Mouse (Mus musculus) skeletal muscle tissue, adult 2 months (tissue): ENCODE results near the gene Cldn5.

Experiments used
- DNase-seq: peaks from one replicate; pipeline ENCODE4 v3.0.0-alpha.2; 2012; ENCODE audit warnings: low read depth, low spot score

Gene Cldn5

DNA sequence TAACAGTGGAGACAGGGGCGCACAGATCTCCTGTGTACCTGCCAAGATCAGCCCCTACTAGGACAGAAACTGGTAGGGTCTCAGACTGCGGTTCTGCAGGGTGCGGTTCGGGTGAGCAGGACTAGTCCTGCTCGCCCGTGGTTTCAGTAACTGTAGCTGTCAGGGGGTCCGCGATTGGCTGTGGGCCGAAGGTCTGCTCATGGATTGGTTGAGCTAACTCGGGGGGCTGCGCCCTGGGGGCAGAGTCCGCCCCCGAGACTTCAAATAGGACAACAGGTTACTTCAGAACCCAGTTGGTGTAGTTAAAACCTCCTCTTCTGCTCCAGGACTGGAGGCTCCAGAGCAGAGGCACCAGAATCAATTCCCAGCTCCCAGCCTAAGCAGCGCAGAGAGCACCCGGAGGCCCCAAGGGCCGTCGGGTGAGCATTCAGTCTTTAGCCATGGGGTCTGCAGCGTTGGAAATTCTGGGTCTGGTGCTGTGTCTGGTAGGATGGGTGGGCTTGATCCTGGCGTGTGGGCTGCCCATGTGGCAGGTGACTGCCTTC lies at the start of gene Cldn5:
TSS of gene Cldn5 (plus strand) at position 292 of the 545 bp plus-strand sequence.
- peak; percentile 39 for DNase-seq

DNA sequence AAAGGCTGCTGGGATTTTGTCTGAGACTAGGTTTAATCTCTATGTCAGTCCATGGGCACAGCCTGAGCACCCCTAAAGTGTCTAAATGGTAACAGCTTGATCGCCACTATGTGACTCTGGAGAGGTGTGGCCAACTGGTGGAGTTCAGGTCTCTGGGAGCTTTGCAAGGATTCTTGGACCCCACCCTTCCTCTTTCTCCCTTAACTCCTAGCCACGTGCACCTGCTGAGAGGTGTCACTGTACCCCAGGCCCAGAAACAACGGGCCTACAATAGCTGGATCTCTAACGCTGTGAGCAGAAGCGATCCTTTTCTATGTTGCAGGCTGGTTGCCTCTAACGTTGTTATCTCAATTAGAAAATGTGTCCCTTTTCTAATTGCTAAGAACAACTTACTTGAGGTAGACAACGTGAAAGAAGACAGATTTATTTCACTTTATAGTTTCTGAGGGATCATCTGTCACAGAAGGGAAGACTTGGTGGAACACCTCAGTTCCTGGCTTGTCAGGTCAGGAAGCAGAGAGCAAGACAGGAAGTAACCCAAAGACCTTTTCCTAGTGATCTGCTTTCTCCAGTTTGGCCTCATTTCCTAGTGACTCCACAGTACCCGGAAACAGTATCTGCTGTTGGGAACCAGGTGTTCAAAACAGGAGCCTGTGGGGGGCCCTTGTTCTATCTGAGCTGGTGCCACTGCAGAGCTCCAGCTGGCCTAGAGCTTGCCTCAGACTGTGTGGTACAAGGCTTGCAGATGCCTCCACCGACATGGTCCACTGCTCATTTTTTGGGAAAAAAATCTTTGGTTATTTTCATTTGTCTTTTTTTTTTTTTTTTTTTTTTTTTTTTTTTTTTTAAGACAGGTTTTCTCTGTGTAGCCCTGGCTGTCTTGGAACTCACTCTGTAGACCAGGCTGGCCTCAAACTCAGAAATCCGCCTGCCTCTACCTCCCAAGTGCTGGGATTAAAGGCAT lies 48.8 kb upstream of the Cldn5 start:
- no peak for DNase-seq

DNA sequence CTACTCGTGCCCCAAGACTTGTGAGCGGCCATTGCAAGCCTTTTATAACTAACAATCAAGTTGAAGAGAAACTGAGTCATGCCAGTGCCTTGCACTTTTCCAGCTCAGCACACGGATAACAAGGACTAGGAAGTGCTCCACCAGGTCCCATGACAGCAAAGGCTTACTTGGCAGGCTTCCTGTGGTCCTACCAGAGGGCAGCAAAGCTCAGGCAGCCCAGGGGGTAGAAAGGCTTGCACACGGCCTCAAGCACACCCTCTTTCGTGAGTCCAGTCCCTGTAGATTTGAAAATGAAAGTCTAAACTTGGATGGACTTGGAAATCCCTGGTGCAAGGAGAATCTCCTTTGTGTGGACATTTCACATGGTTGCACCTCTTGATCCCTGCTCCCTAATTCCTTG lies 47.5 kb upstream of the Cldn5 start:
- DNase-seq: no peak

DNA sequence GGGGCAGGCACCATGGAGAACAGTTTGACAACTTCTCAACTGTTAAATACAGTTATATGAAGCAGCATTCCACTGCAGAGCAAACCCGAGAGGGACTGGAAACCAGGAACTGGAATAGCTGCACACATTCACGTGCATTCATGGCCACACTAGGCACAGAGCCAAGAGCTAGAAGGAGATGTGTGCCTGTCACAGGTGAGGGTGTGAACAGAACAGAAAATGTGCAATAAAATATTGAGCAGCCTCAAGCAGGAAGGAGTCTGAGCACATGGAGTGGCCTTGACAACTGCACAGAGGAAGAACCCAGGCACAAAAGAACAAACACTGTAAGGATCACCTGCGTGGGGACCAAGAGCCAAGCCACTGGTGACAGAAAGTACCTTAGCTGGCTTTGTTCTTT lies 46.0 kb upstream of the Cldn5 start:
- DNase-seq: no peak

DNA sequence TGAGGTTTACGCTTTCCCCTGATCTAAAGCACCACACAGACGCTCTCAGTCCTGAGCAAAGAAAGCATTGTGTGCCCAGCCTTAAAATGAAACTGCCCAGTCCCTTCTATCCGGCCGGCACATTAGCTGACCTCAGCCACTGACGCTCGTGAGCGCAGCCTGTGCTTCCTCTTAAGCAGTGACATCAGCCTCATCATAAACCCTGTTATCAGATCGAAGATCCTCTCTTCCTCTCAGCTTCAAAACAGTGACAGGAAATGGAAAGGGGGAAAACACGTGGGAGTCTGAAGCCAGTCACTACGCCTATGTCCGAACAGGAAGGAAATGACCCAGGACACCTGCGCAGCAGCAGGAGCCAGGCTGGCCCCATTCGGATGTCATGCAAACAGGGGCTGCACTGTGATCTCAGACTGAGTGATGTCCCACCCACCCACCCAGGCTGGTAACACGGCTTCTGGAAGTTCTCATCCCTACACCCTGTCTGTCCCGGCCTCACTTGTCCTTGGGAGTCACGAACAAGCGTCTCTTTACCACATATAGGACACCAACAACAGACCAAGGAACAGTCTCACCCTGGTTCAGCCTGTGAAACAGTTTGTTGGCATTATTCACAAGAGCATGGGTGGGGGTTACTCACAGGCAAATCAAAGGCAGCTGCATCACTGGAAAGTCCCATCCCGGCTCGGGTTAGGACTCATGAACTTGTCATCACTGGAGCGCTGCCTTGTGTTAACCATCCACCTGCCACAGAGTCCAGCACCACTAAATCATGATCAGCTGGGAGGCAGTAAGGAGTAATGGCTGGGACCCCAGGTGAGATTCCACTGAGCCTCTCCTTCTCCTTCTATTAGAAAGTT lies 43.3 kb upstream of the Cldn5 start:
- DNase-seq: peak; percentile 26

DNA sequence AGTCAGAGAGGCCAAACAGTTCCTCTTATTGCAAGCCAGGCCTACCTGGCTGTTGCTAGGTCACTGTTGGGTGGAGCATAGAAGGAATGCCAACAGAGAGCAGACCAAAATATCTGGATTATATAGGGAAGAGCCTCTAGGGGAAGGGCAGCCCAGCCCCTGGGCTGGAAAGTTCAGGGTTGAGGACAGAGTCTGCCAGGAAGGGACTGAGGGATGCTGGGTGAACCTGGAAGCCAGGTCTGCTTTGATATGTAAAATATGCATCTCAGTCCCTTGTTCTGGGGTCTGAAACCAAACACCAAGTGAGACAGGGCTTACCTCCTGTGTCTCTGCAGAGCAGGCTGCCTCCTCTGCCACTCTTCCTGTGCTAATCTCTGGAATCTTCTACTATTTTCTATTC lies 38.3 kb upstream of the Cldn5 start:
- no peak for DNase-seq

DNA sequence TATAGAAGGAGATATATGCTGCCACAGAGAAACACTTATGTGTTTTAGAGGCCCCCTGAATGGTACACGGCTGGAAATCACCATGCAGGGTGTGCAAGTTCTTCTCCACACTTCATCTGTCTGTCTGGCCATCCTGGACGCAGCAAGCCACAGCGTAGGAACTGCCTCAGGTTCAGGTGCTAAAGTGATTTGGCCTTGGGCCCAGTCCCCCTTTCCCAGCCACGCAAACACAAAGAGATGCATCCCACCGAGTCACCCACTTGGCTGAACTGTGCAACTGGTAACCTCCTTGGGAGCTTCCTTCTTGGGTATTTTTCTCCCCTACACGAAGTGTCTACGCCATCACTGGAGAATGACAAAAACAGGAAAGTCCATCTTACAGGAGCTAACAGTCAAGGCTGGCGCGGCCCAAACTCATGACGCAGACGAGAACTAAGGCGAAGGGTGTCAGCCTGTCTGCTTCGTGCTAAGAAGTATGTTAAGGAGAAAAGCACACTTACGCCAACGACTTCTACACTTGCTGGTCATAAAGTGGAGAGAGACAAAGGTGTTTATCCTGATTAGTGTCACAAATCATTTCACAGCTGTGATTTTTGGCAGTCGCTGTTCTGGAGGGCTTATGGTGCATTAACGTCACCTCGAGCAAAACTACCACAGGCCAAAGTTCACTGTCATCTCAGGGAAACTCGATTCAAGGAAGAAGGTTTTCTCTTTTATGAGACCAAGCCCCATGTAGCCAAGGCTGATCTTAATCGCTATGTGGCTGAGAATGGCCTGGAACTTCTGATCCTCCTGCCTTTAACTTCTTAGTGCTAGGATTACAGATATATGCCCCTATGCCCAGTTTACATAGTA lies 30.2 kb upstream of the Cldn5 start:
- peak; percentile 34 for DNase-seq

DNA sequence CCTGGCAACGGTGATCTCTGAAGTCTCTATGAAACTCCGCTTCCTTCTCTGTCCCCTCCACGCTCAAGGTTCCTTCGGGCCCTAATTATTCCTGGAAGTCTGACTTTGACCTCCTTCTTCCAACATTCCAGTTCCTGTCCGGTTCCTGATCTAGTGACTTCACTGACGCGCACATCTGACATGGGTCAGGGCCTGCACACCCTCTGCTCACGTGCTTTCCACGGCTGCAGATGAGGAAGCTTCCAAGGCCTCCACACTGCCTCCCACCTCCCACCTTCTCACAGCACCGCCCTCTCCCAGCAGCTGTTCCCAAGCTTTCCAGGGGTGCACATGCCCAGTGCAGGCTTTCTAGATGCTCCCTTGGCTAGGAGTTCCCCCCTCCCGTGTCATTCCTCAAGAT lies 25.5 kb upstream of the Cldn5 start:
- DNase-seq: no peak

DNA sequence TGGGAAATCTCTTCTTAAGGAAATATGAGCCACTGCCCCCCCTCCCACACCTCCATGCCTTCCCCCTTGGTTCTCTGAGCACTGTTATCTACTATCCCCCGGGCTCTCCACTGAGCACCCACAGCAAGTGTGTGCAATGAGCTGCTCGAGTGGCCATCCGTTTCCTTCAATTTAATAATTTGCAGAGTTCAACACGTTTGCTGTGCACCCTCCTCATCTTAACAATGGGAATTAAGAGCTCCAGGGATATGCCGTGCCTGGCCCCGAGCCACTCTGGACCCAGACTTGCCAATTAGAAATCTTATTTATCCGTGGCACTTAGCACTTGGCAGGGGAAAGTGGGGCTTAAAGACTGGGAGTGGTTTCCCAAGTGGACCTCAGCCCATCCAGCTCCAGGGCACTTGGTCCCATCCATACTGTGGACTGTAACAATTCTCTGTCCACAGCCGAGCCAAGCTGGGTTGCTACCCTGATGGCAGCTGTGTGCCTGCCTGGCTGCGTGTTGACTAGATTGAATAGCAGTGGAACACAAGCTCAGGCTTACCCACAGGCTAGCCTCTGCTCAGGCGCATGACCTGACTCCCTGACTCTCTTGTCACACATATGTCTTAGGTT lies 24.7 kb upstream of the Cldn5 start:
- no peak for DNase-seq

DNA sequence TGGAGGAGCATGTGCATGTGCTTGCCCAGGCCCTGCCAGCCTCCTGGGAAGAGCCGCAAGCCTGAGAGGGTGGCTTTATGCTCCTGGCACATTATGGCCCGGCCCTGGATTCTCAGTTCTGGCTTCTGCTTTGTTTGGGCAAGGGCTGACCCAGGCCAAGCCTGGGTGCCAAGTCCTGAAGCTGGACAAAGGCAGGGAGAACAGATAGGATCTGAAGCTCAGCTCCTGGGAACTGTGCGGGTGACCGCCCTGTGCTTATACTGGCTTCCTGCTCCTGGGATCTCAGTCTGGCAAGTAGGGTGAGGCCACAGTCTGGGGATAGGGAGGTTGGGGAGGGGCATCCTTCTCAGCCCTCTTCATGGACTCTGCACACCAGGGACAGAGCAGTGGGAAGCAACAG lies 14.9 kb upstream of the Cldn5 start:
- no peak for DNase-seq

DNA sequence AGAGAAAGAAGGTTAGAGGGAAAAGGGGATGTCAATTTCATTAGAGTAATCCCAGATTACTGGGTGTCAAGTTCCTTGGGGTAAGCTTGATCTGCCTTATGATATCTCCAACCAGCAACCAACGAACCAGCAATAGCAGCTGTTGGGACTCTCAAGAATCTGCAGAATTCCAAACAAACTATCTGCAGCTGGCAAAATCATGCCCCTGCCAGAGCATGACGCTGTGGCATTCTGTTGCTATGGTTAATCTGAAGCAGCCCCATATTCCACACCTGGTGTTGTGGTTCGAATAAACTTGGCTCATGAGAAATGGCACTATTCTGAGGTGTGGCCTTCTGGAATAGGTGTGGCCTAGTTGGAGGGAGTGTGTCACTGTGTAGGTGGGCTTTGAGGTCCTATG lies 13.7 kb upstream of the Cldn5 start:
- no peak for DNase-seq

DNA sequence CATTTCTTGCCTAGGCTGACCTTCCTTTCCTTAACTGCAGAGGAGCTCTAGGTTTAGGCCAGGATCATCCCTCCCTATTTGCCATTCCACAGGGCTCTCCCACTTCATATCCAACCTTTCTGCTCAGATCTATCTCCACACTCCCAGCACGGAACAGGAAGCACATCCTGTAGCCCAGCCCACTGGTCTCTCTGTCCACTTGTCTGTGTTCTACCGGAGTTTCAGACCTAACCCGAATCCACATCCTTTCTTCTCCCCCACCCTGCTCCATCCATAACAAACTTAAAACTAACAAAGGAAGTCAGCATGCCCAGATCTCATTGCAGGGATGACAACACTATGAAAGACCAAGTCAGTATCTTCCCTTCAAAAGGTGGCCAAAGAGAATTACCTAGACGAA lies 10.3 kb upstream of the Cldn5 start:
- no peak for DNase-seq

DNA sequence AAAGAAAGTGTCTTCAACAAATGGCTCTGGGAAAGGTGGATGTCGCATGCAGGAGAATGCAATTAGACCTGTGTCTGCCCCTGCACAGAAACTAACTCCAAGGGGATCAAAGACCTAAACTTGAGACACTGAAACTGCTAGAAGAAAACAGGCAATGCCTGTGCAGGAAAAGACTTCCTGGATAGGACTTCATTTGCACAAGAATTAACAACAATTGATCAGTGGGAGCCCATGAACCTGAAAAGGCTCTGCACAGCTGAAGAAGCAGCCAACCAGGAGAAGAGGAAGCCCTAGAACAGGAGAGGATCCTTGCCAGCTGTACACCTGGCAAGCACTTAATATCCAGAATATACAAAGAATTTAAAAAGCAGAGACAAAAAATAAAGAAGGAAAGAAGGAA lies 7.1 kb upstream of the Cldn5 start:
- DNase-seq: no peak

DNA sequence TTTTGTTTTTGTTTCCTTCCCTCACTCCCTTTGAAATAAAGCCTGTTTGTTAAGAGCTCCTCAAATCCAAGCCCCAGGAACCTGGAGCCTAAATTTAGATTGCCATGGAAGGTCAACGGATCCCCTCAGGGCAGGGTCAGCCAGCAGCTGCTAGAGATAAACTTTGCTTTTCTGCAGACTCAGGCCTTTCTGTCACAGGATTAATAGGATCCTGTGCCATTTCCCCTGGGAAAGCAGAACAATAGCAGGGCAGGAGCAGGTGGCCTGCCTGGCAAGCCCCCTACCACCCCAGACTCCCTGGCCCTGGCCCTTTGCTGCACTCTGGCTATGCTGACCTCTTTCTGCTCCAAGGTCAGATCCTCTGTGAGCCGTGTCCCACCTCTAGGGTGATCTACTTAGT lies 2.7 kb upstream of the Cldn5 start:
- no peak for DNase-seq

DNA sequence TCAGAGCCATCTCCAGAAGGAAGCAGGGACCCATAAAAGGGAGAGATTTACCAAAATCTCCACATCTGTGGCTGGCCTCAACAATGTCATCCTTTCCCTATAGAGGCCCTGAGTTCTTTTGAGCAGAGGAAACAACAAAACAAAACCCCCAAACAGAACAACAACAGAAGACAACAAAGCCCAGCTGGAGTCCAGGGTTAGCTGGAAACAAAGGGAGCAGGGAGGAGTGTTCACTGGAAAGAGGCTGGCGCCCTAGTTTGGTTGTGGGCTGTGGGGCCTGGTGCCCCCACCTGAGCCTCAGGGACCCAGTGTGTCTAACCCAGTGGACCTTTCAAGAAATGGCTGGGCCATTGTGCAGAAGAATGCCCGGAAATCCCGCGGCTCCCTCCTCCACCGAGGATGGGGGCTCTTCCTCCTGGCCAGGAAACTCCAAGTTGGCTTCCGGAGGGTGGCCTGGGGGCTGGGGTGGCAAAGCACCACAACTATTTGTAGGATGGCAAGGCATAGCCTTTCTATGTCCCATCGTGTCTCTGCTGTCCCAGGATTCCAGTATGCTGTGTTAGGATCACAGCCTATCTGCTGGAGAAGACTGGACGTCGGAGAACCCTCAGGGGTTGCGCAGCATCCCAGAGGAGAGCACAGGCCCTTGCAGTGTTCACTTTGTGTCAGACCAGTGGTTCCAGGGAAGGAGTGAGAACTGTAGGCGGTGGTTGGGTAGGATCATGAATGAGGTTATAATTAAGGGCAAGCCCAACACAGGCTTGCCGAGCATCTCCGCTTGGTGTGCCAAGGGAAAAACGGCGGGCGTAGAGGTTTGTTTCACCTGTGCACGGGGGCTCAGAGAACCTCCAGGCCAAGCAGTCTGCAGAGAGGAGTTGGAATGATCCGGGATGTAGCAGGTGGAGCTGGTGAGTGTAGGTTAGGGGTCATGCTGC lies 759 bp upstream of the Cldn5 start:
- DNase-seq: no peak

DNA sequence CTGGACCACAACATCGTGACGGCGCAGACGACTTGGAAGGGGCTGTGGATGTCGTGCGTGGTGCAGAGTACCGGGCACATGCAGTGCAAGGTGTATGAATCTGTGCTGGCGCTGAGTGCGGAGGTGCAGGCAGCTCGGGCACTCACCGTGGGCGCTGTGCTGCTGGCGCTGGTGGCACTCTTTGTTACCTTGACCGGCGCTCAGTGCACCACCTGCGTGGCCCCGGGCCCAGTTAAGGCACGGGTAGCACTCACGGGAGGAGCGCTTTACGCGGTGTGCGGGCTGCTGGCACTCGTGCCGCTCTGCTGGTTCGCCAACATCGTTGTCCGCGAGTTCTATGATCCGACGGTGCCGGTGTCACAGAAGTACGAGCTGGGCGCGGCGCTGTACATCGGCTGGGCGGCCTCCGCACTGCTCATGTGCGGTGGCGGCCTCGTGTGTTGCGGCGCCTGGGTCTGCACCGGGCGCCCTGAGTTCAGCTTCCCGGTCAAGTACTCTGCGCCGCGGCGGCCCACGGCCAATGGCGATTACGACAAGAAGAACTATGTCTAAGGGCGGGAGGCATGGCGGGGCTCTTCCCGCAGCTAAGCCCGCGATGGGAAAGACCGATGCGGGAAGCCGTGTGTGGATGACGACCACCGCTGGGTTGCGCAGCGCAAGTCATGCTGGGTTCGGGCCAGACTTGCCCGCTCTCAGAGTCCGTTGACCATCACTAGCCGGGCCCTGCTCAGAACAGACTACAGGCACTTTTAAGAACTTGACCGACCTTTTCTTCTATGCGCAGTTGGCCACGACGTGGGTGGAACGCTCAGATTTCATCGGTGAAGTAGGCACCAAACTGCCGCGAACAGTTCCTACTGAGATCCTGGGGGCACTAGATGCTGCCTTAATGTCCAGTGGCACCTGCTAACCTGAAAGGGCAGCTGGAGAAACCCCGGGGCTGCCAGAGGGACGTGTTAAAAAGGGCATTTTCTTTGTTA lies 744 bp downstream of the Cldn5 start:
- no peak for DNase-seq

DNA sequence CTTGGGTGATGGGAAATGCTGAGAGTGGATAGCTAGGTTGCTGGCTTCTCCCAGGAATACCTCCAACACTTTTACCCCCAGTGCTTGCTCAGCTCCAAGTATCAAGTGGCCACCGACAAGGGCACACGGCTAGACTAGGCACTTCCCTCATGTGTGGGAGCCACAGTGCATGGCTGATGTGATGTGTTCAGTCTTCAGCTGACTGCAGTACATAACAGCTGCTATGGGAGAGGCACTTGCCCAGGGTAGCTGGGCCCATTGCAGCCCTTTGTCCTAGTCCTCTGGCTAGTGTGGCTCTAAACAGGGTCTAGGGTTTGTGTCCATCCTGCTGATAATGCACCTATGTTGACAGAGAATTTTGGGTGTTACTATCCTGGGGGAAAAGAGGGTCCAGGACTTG lies 1.8 kb downstream of the Cldn5 start:
- no peak for DNase-seq

DNA sequence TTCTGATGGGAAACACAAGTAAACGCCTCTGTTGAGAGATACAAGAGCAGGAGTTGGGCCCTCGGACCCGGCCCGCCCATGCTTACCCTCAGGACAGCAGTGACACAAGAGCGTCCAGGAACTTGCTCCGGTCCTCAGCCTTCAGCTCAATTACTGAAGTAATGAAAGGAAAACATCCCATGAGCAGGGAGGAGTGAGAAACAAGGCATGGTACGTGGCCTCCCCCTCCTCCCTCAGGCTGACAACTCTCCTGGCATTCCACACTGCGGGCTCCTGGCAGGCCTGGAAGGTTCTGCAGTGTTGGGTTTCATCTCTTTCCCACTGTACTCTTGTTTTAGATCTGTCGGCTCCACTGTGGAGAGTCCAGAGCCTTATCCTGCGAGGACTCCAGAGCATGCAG lies 5.2 kb downstream of the Cldn5 start:
- DNase-seq: no peak

DNA sequence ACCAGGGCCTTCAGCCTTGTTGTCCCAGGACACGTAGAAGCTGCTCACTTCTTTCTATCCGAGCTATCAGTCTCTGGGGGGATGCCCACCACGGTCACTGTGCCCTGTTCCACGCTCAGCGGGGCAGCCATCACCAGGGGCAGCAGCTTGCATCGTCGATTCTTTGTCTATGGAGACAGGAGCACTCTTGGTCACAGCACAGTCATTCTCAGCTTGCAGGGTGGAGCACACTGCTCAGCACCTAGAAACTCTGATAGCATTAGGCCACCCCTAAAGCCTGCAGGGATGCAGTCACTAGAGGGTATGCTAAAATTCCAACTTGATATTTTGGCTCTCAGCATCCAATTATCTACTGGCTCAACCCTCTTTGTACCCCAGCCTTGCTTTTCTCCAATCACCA lies 8.4 kb downstream of the Cldn5 start:
- no peak for DNase-seq
